Mouse (Mus musculus) bone marrow, adult 2 months (tissue): ENCODE measurements at regions not wholly inside any gene's neighbourhood (a gene's known extent, or its start where the extent isn't known, plus 50 kb on each side); places are given as distances from the start of the nearest gene placed in this dataset.

Experiments
- CTCF ChIP-seq: fragments of 200-500 bp; IDR thresholded peaks from 2 replicates; pipeline ENCODE4 v1.5.1; 2011; ENCODE audit warnings: low read length, control low read depth; ENCODE audit not compliant: control insufficient read depth, insufficient read depth
- POLR2A ChIP-seq: fragments of 200-500 bp; IDR thresholded peaks from 2 replicates; pipeline ENCODE4 v1.6.1; 2011; ENCODE audit warnings: low read depth, mild to moderate bottlenecking, control low read depth, low read length, borderline replicate concordance; ENCODE audit not compliant: control insufficient read depth

- TF ChIP-seq CTCF: no peak
- no peak for TF ChIP-seq POLR2A
Measured at GRCm38 (mm10) chr5:17006807-17007522, 215.4 kb downstream of the Gm28710 start.
